Mouse (Mus musculus) layer of hippocampus, adult 18-20 months (tissue): ENCODE results near the gene Elmo2. TPM values are rescaled to one million over a fixed set of nuclear protein-coding genes. Genes with fewer than 3 reads are reported as not detected.

Experiments used
- DNase-seq, 2 experiments: peaks; one replicate each; pipeline ENCODE4 v3.0.0; 2022; ENCODE audit warnings: low spot score in 2 of 2
- total RNA-seq, 2 experiments: library from RNA; stranded (reverse); gene quantifications; 2 replicates each; pipeline ENCODE4 v1.2.3; 2021

Gene Elmo2
- total RNA-seq, 2 experiments from 2014 or later, result 174 to 179 TPM

DNA sequence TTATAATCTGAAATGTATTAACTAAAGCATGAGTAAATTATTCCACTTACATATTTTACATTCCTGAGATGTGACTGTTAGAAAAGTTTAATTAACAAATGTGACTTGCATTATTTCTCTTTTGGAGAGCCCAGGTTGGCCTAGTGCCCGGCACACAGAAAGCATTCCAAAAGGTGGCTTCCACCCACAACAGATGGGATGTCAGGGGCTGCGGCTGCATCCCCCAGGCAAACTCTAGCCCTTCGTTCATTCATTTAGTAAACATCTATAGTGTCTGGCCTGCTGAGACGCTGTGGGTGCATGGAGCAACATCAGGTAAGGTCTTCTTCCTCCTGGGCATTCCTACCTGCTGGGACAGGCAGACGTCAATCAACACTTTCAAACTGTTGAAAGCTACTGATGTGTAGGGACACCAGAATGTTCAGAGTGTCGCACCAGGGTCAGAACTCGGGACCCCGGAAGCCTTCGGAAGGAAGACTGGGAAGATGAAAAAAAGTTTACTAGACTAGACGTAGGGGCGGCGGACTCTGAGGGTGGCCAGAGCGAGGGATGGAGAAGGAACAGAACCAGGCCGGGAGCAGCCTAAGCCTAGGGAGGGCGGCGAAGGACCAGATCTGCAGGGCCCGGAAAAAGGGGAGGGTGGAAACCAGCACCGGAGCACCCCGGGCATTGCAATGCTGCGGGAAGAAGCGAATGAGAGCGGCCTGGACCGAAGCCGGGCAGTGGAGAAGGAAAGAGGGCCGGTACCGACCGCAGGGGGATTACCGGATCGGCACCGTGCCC is 567 bp downstream of the Elmo2 start:
- no peak for DNase-seq

DNA sequence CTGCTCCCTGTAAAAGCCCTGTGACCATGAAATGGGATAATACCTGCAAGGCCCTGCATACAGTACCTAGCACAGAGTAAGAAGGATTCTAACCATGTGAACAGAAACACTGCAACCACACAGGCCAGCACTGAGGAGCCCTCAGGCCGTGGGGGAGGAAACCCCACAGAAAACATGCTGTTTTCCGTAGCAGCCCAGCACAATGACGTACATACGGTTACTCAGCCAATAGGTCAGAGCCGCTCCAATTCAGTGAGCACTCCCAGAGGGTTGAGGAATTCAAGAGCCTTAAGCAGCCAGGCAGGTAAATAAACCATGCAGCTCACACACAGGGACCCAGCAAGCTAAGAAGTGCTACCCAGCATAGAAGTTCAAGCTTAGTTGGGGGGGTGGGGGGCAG is 2.4 kb downstream of the Elmo2 start:
- DNase-seq, result no peak

DNA sequence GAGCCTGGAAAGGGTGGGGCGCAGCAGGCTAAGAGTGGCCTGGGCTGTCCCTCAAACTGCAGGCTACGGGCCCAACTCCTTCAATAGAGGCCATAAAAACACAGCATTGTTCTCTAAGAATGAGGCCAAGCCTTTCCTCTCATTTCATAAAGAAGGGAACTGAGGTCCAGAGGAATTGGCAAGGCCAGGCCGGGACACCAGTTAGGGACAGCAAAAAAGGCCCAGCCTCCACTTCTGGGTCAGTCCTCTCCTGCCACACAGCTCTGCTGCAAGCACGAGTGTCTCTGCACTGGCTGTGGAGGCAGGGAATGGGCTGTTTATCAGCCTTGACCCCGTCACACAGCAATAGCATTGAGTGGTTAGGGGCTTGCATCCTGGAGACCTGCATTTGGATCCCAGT is 2.8 kb downstream of the Elmo2 start:
- DNase-seq, result no peak

DNA sequence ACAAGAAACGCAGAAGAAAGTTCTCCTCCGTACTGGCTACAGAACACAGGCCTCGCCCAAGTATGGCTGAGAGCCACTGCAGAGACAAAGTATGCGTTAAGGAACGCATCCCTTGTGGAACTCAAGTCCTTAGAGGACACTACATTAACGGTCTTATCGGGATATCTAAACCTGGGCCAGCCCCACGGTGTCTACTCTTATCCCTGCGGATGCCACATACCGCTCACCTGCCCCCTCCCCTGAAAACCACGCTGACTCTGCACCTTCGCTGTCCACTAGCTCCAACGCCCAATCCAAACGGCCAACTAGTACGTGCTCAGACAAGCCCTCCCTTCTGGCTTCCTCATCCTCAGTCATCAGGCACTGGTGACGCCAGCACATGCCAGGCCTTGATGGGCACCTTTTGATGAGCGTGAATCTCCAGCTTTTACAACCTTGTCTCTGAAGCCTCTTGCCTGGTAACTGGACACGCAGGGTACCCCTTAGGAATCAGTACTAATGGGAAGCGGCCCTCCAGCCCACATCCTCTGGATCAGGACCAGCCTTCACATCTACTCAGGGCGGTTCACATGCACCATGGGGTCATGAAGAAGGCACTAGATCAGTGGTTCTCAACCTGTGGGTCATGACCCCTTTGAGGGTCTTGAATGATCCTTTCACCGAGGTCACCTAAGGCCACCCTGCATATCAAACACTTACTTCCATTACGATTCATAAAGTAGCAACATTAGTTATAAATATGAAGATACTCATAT is 4.1 kb downstream of the Elmo2 start:
- no peak for DNase-seq

DNA sequence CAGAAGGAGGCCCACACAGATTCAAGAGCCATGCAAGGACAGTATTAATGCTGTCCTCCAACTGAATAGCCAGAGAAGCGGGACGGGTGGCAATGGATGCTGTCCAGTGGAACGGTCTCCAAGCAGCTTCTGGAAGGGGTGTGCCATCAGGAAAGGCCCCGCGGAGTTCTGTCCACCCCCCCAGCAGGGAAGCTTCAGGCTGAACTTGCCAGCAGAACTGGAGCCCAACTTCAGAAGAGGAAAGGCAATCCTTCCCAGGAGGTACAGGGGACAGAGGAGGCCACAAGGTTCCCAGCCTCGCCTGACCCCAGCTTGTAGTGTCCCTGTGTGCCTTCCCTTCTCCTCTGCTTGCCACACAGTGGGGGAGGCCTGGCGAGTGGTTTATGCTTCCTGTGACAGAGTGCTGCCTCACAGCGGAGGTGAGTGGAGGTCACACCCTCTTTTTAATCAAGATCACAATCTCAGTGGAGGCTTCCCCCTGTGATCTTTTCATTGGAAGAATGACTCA is 4.8 kb downstream of the Elmo2 start:
- no peak for DNase-seq

DNA sequence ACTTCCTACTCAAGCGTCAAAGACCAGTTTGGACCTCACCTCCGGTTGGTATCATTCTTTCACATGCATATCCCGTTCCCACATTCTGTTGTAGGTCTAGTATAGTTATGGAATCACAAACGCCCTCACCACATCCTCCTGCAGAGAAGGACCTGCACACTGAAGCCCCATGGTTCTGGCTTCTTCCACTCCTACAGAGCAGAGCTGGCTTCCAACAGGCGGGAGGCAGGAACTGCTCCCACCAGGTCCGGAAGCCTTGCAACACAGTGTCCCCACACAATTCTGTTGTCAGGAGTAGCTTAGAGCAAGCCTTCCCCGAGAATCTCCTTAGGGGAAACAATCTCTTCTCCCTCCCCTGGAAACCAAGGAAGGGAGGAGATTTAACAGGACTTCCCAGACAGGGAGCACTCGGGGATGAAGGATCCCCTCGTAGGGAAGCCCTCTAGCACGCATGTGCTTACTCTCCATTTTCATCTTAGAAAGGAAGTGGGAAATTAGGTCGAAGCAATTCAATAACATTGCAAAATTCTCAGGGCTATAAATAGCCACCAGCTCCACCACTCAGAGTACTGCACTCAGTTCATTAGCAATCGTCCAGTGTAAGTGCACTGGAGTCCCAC is 5.6 kb downstream of the Elmo2 start:
- DNase-seq, result peak in 1 of 2 experiments; percentile 71

DNA sequence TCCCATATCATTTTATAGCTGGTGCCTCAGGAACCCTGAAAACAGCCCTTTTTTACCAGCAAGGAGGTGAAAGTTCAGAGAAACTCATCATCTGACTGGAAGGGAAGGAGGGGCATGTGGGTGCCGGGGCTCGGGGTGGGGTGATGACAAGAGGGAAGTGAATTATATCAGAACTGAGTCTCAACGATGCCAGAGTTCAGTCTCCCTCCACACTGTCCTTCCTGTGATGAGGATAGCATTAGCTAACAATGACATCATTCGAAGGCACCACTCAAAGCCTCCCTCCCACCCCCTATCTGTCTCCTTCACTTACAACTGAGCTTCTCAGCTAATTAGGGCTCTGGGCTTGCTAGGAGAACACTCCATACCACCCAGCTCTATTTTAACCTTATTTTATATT is 6.8 kb downstream of the Elmo2 start:
- no peak for DNase-seq

DNA sequence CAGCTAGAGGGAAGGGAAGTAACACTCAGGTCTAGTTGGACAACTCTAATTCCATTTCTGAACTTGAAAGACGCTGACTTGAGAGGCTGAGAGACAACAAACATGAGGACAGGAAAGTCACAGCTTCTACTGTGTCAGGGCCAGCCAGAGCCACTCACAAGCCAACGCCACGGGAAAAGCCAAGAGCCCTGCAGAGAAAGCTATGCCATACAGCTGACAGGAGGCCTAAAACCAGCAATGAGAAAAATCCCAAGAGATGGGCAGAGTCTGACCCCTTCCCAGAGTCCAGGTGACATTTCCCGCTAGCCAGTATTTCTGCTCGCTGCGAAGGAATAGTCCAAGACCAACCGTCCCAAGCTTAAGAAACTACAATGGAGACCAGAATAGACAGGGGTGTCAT is 7.3 kb downstream of the Elmo2 start:
- no peak for DNase-seq

DNA sequence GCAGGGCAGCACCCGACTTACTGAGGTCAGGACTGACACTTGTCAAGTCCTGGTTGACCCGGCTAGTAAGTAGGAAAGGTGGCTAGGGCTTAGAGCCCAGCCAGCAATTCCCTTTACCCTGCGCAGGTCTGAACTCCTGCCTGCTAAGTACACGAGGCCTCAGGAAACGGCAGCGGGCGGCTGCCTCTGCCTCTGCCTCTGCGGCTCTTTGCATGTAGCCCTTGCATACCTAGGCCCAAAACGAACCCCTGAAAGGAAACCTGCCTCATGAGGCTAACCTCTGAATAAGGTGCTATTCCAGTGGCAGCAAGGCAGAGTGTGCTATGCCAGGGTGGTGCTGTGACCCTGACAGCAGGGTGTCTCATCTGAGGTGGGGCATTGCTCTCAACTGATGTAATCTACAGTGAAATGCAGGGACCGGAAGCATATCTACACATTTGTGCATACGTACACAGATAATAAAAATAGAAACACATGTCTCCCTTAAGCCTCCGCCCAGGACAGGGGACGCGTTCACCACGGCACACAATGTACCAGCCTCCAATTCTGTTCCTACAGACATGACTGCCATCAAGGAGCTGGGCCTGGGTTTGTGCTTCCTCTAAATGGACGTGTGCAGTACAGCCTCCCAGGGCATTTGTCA is 8.5 kb downstream of the Elmo2 start:
- no peak for DNase-seq

DNA sequence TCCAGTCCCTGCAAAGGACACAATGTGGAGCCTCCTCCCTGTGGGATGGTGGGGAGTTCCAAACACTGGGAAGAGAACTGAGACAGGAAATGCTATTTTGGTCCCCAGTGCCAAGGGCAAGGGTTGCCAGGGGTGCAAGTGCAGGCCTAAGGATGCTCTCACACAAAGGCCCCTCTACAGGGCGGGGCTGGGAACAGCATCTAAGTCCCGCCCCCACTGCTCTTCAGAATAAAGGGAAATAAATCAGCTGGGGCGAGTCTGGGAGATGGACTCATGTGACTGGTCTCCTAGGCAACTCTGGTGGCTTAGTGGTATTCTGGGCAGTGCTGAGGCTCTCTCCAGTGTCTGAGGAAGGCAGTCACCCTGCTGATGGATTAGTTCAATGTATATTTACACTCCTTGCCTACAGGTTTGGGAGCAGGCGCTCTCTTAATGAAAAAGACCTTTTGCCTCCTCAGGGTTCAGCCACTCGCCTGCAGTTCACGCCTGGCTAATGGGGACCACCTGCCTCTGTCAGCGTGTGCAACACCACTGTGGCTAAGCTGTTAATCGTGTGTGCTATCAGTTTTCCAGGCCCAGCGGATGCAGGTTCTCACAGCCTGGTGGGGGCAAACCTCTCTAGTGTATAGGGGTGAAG is 9.3 kb downstream of the Elmo2 start:
- peak; percentile 62 to 82 for DNase-seq

DNA sequence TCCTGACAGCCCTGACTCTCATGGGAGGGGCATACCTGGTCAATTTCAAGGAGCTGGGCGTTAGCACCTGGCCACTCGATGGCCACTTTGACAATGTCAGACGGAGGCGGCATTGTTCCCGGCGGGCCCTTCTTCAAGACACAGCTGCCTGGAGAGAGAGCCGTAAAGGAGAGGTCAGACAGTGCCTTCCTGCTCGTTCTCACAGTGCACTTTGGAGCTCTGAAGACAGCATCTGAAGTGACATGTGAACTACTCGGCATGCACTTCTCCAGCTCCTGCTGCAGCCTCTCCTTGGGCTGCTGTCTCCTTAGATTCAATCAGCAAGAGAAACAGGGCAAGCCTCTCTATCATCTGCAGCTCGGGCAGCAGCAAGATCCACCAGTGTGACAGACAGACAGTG is 10.1 kb downstream of the Elmo2 start:
- no peak for DNase-seq

DNA sequence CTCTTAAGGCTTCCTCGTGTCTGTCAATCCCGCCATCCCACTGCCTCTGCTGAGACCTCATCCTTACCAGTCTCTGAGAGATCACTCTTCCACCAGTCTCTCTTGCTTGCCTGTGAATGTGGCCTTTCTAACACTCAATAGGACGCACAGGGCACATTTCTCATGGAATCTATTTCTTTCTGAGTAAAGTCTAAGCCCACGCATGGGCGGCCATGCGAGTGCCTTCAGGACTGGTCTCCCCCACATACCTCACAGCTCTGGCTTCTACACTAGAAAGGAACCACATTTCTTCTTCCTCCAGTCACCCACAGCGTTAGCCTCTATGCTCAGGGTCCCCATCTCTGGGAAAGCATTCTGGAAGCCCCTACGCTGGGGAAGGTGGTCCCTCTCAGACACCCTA is 12.1 kb downstream of the Elmo2 start:
- no peak for DNase-seq

DNA sequence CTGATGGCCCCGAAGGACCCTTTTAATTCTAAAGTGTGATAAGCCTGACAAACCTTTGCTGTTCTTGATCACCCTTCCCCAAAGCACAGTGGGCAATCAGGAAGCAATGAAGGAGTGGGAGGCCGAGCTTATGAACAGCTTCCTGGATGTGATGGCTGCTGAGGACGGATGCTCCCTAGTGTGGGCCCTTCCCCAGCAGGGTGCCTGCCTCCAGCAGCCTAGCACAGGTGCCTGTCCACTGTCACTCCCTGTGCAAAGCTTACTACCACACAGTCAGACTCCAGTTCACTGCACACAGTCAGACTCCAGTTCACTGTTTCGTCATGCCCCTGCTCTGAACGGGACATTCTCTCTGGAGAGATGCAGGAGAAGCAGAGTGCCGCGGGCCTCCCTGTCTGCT is 13.9 kb downstream of the Elmo2 start:
- DNase-seq, result no peak

DNA sequence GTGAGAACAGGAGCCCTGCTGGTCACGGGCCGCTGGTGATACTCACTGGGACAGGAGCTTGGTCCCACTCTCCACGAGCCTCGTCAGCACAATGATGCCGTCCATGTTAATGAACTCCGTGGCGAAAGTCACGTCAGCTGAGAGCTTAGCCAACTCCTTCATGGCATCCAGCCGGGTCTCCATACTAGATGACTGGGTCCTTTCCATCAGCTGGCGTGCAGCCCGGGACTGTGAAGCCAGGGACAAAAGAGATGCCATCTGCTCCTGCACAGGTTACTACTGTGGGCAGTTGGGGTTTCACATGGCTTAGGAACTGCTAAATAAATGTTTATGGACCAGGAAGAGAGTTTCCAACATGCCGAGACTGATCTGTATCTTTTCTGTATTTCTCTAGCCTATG is 14.7 kb downstream of the Elmo2 start:
- no peak for DNase-seq

DNA sequence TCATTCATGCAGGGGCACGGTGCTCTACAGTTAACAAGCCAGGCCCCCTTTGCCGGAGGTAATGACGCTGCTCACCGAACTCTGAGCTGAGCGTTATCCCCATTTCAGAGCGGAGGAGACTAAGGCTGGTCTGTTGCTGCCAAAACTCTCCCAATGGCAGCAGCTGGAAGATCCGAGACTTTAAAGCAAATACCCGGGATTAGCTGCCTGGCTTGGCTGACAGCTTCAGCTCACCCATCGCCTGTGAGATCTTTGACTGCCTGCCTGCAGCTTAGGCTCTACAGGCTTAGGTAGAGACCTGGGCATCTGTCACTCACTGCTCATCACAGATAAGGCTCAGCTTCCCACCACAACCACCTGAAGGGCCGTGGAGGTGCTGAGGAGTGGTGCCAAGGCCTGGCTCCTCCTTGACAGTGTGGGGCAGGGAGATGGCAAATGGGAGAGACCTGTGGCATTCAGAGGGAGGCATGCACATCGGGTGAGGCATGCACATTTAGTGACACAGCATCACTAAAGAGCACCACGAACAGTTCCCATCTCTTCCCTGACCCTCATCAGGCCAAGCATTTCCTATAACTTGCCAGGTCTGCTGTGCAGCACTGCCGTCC is 15.4 kb downstream of the Elmo2 start:
- no peak for DNase-seq

DNA sequence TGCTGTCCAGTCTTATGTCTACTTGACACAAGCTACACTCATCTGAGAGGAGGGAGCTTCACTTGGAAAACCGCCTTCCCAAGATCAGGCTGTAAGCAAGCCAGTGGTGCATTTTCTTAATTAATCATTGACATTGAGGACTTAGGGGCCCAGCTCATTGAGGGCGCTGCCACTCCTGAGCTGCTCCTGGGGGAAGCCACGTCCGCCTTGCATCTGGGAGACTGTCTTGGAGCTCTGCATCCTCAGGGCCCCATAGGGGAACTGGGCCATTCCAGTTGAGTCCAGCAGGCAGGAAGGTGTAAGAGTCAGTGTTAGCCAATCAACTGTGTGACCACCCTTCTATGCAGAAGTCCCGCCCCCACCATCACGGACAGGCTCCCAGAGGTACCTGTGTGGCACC is 18.5 kb downstream of the Elmo2 start:
- DNase-seq, result no peak

DNA sequence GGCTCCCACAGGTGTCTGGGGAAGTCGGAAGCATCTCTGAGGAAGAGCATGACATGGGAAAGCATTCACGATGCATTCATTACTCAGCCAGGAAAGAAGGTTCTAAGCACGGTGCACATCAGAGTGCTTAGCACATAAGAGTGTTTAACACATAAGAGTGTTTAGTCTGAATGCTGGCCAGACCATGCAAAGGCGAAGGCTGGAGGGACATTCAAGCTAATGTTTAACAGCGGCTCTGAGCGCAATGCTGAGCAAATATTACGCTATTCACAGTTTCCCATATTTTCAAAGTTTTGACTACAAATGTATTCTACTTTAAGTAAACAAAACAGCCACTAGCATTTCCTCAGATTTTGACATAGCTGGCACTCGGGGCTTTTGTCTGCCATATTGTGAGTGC is 20.8 kb downstream of the Elmo2 start:
- DNase-seq, result no peak

DNA sequence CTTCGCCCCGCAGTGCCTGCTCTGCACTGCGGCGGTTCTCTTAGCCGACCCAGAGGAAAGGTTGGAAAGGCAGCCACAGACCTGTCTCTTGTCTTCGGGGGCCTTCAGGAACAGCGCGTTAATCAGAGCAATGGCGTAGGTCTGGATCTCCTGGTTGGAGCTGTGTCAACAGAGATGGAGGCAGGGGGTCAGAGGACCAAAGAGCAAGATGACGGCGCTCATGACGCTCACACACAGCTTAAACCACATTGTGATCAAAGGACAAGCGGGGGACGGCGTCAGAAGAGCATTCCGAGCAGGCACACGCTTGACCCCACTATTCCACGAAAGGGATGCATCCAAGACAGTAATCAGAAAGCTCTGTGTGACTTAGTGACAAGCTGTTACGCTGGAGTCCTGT is 21.5 kb downstream of the Elmo2 start:
- DNase-seq, result no peak

DNA sequence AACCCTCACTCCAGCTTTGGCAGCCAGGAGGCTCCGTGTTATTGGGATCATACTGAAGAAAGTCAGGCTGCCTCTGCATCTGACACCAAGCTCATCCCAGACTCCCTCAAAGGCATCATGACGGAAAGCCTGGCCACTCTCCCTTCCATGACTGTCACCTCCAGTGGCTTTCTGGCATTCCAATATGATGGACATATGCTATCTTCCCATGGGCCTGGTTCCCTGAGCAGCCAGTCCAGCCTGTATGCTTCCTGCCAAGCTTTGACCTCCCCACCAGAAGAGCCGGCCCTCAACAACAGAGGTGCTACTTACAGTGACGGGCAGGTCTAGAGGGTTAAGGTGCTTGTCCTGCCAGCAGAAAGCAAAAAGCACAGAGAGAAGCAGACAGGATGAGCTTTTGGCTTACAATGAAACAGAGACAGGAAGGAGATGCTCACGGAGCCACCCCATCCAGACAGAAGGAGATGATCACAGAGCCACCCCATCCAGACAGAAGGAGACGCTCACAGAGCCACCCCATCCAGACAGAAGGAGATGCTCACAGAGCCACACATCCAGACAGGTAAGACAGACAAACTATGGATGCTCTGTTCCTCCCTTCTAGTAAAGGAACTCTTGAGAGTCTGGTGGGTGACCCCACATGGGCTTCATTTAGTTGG is 22.8 kb downstream of the Elmo2 start:
- DNase-seq, result no peak

DNA sequence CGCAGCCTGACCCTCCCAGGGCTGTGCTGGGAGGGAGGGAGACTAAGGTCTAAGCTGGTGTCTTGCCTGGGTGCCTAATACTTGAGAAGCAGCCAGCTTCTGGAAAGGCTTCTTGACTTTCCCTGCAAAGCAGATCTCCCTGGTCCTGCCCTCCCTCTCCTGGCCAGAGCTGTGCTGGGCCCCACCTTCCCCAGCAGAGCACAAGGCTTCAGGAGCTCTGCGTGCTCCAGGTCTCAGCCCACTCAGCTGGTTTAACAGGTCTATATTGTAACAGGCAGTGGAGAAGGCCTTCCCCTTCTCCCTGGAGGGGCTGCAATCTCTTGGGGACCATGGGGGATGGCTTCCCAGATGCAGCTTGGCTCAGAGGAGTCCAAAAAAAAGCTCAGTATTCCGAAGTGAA is 24.9 kb downstream of the Elmo2 start:
- DNase-seq, result no peak
